Mouse (Mus musculus) cerebellum, adult 2 months (tissue): ENCODE measurements around the gene Atp5f1. TPM values are rescaled to one million over a fixed set of nuclear protein-coding genes. Genes with fewer than 3 reads are reported as not detected.
"Not testable (repeated sequence)": the region's sequence is repeated elsewhere in the genome, so short reads cannot be mapped to it uniquely, and the experiment has no call there.

ENCODE experiments used
- DNase-seq, 2 experiments: peaks; one replicate each; pipeline ENCODE4 v3.0.0; 2021
- H3K27ac ChIP-seq: fragments of 200-500 bp; 2 replicates; pipeline ENCODE4 v1.5.1; 2012; ENCODE audit warnings: low read length, control low read depth, inconsistent platforms; ENCODE audit not compliant: insufficient read depth
- H3K27me3 ChIP-seq: fragments of 200-500 bp; 2 replicates; pipeline ENCODE4 v1.6.1; 2012; ENCODE audit warnings: inconsistent platforms, mild to moderate bottlenecking, low read length, moderate library complexity; ENCODE audit not compliant: control insufficient read depth, insufficient read depth
- H3K4me1 ChIP-seq: fragments of 200-500 bp; 2 replicates; pipeline ENCODE4 v1.6.1; 2011; ENCODE audit warnings: low read length; ENCODE audit not compliant: control insufficient read depth, insufficient read depth
- H3K4me3 ChIP-seq: fragments of 200-500 bp; replicated peaks from 2 replicates; pipeline ENCODE3; 2011; ENCODE audit warnings: mild to moderate bottlenecking, low read depth, low read length, control low read depth; ENCODE audit not compliant: insufficient read depth
- CTCF ChIP-seq: fragments of 200-500 bp; IDR thresholded peaks from 2 replicates; pipeline ENCODE4 v1.5.1; 2011; ENCODE audit warnings: low read depth, mild to moderate bottlenecking, control low read depth, low read length, moderate library complexity, borderline replicate concordance; ENCODE audit not compliant: insufficient read depth
- POLR2A ChIP-seq: fragments of 200-500 bp; IDR thresholded peaks from 2 replicates; pipeline ENCODE4 v1.6.1; 2011; ENCODE audit warnings: low read length, control low read depth, borderline replicate concordance; ENCODE audit not compliant: insufficient read depth
- WGBS: fragments of 180-500 bp; shearing (Covaris S2); methylation state at CpG from one replicate; pipeline ENCODE4 v1.1.7; 2018; 5-methylcytosine and 5-hydroxymethylcytosine counted together
- polyA plus RNA-seq: library from polyadenylated mRNA; depleted of rRNA; stranded (reverse); fragments of >200 nt; gene quantifications from 2 replicates; pipeline ENCODE4 v1.2.3, GENCODE M21; 2012

Atp5f1 gene
- polyA plus RNA-seq, 1 experiment = 419 TPM

DNA sequence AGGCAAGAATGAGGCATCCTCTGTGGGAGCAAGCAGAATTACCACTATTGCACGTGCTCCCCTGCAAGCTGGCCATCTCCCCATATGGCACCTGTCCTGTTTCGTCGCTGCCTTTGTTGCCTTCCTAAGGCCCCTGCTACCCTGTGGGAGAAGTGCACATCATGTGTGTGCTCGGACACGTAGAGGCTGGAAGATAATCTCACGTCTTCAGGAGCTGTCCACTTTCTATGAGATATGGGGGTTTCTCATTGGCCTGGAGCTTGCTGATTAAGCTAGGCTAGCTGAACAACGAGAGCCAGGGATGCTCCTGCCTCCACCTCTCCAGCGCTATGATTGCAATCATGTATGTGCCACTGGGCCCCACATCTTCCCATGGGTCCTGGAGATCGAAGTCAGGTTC lies 35.3 kb downstream of the Atp5f1 start:
- Histone ChIP-seq H3K4me1 (no peaks in the 10 kb centered on the region), H3K4me3 (no peak overlapping the region), H3K27ac (no peak overlapping the region), H3K27me3 (no peaks in the 10 kb centered on the region)
- DNase-seq = no peak
- WGBS = 77% methylated on average over 9 of the region's 9 CpGs
- no peak for TF ChIP-seq POLR2A
- TF ChIP-seq CTCF = no peak

GRCm38 (mm10) chr3:105921959-105922358 lies 37.9 kb downstream of the Atp5f1 start:
- H3K27me3 ChIP-seq = no peaks in the 10 kb centered on the region
- no peaks in the 10 kb centered on the region for H3K4me1 ChIP-seq
- no peak overlapping the region for H3K4me3 ChIP-seq
- 75% methylated on average over 2 of the region's 2 CpGs for WGBS
- H3K27ac ChIP-seq = no peak overlapping the region
- DNase-seq = no peak
- no peak for TF ChIP-seq CTCF
- no peak for TF ChIP-seq POLR2A

DNA sequence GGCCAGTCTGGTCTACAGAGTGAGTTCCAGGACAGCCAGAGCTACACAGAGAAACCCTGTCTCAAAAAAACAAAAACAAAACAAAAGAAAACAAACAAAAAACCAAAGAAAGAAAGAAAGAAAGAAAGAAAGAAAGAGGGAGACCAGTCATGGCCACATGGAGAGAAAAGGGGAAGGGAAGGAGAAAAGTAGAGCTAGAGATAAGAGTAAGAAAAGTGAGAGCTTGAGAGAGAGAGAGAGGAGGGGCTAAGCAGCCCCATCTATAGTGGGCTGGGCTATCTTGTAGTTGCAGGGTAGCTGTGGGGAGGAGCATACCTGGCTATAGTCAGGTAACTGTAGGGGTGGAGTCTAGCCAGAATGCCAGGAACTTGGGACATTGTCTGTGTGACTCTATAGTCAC lies 39.2 kb downstream of the Atp5f1 start:
- H3K27ac ChIP-seq, H3K4me1 ChIP-seq, H3K4me3 ChIP-seq, DNase-seq, H3K27me3 ChIP-seq: not testable (repeated sequence)

GRCm38 (mm10) chr3:105918355-105918745 lies 41.5 kb downstream of the Atp5f1 start:
- no peak for DNase-seq
- Histone ChIP-seq H3K4me3 (no peak overlapping the region), H3K4me1 (no peaks in the 10 kb centered on the region), H3K27ac (no peak overlapping the region), H3K27me3 (no peaks in the 10 kb centered on the region)
- WGBS = 73% methylated on average over 3 of the region's 3 CpGs
- TF ChIP-seq POLR2A (no peak), CTCF (no peak)

DNA sequence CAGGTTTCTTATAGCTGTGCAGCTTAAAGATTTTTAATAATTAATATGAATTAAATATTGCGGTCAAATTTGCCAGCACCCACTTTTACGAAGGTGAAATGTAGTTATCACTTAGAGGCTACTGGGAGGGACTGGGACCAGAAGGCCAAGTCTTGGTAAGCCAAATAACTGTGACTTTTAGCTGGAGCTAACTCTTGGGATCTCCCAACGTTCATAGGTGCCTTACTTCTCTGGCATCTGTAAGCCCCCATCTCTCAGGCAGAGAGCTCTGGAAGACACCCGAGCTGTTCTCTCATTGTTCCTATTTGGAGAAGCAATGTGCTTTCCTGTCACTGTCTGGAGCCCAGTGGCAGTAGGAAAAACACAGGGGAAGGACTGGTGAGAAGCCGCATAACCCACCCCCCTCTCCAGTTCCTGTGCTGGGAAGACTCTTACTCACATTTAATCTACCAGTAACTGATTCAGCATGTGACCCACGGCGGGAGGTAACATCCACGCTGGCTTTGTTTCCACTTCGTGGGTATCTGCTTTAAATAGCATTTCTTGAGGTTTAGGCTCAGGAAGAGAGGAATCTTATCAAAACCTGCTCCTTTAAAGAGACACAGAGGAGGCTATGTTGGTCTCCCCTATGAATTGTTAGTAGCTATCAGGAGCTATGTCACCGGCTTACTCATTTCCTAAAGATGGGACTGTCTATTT lies 42.1 kb downstream of the Atp5f1 start:
- no peak for DNase-seq
- no peaks in the 10 kb centered on the region for H3K27me3 ChIP-seq
- H3K27ac ChIP-seq = no peak overlapping the region
- 59% methylated on average over 10 of the region's 10 CpGs for WGBS
- TF ChIP-seq CTCF = no peak
- no peak for TF ChIP-seq POLR2A
- no peaks in the 10 kb centered on the region for H3K4me1 ChIP-seq
- no peak overlapping the region for H3K4me3 ChIP-seq

DNA sequence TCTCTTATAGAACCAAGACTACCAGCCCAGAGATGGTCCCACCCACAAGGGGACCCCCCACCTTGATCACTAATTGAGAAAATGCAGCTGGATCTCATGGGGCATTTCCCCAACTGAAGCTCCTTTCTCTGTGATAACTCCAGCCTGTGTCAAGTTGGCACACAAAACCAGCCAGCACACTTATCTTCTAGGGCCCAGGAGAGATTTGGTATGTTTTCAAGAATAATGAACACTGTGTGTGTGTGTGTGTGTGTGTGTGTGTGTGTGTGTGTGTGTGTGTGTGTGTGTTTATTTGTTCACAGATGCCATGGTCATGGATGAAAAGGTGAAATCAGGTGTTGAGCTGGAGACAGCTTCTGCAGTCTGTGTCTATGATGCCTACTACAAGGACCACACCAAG lies 43.4 kb downstream of the Atp5f1 start:
- DNase-seq, H3K4me1 ChIP-seq, H3K27ac ChIP-seq, H3K4me3 ChIP-seq, H3K27me3 ChIP-seq: not testable (repeated sequence)

- no peak overlapping the region for H3K27ac ChIP-seq
- no peak for TF ChIP-seq CTCF
- no peak for DNase-seq
- H3K4me3 ChIP-seq = no peak overlapping the region
- WGBS = 48% methylated on average over 1 of the region's 1 CpGs
- H3K4me1 ChIP-seq = no peaks in the 10 kb centered on the region
- no peaks in the 10 kb centered on the region for H3K27me3 ChIP-seq
Observed at GRCm38 (mm10) chr3:105915281-105915680, 44.6 kb downstream of the Atp5f1 start.

- no peaks in the 10 kb centered on the region for H3K27me3 ChIP-seq
- no peak overlapping the region for H3K27ac ChIP-seq
- TF ChIP-seq CTCF = no peak
- TF ChIP-seq POLR2A = no peak
- no peak for DNase-seq
- H3K4me1 ChIP-seq = no peaks in the 10 kb centered on the region
- 78% methylated on average over 10 of the region's 10 CpGs for WGBS
- H3K4me3 ChIP-seq = no peak overlapping the region
Observed at GRCm38 (mm10) chr3:105913839-105914681, 45.8 kb downstream of the Atp5f1 start.
